Mouse (Mus musculus): ENCODE measurements at regions not wholly inside any gene's neighbourhood (a gene's known extent, or its start where the extent isn't known, plus 50 kb on each side); places are given as distances from the start of the nearest gene placed in this dataset.

GRCm38 (mm10) chr1:44388091-44388490 is 163.2 kb upstream of the Gulp1 start:
- no peaks in the 10 kb centered on the region for H3K4me1 ChIP-seq
- no peak for DNase-seq (ENCODE audit: low spot score)
- no peaks in the 10 kb centered on the region for H3K27me3 ChIP-seq (replicated peaks; ENCODE audit: low read depth, poor library complexity, severe bottlenecking)
- no peaks in the 10 kb centered on the region for H3K9me3 ChIP-seq
- no peaks in the 10 kb centered on the region for H3K36me3 ChIP-seq (replicated peaks)
- 75% methylated on average over 3 of the region's 3 CpGs for WGBS
- H3K4me3 ChIP-seq, result no peak overlapping the region
- H3K27ac ChIP-seq (replicated peaks), result no peak overlapping the region

- Histone ChIP-seq H3K4me1 (no peaks in the 10 kb centered on the region), H3K4me3 (no peak overlapping the region), H3K27ac (replicated peaks) (no peak overlapping the region), H3K27me3 (replicated peaks; ENCODE audit: low read depth, poor library complexity, severe bottlenecking) (no peaks in the 10 kb centered on the region), H3K36me3 (replicated peaks) (no peaks in the 10 kb centered on the region), H3K9me3 (no peaks in the 10 kb centered on the region)
- WGBS, result 93% methylated on average over 9 of the region's 9 CpGs
- no peak for DNase-seq (ENCODE audit: low spot score)
Observed at GRCm38 (mm10) chr1:44392141-44392540, 159.2 kb upstream of the Gulp1 start.

- H3K36me3 ChIP-seq (replicated peaks), result no peaks in the 10 kb centered on the region
- 47% methylated on average over 3 of the region's 3 CpGs for WGBS
- H3K4me1 ChIP-seq, result no peaks in the 10 kb centered on the region
- no peak overlapping the region for H3K27ac ChIP-seq (replicated peaks)
- H3K4me3 ChIP-seq, result no peak overlapping the region
- H3K9me3 ChIP-seq, result no peaks in the 10 kb centered on the region
- no peak for DNase-seq (ENCODE audit: low spot score)
- H3K27me3 ChIP-seq (replicated peaks; ENCODE audit: low read depth, poor library complexity, severe bottlenecking), result no peaks in the 10 kb centered on the region
Observed at GRCm38 (mm10) chr1:44395538-44395937, 155.8 kb upstream of the Gulp1 start.

- WGBS, result 57% methylated on average over 2 of the region's 2 CpGs
- Histone ChIP-seq H3K9me3 (no peaks in the 10 kb centered on the region), H3K4me1 (no peaks in the 10 kb centered on the region)
Observed at GRCm38 (mm10) chr1:44398066-44398465, 153.2 kb upstream of the Gulp1 start.

GRCm38 (mm10) chr1:44437822-44438221 is 113.5 kb upstream of the Gulp1 start:
- H3K27me3 ChIP-seq (replicated peaks; ENCODE audit: low read depth, poor library complexity, severe bottlenecking), result no peaks in the 10 kb centered on the region
- peak; percentile 9 for DNase-seq (ENCODE audit: low spot score)
- WGBS, result 86% methylated on average over 2 of the region's 2 CpGs

More at GRCm38 (mm10) chr1:44398066-44398465, 153.2 kb upstream of the Gulp1 start:
- Histone ChIP-seq H3K36me3 (replicated peaks) (no peaks in the 10 kb centered on the region), H3K4me3 (no peak overlapping the region), H3K27me3 (replicated peaks; ENCODE audit: low read depth, poor library complexity, severe bottlenecking) (no peaks in the 10 kb centered on the region), H3K27ac (replicated peaks) (no peak overlapping the region)
- no peak for DNase-seq (ENCODE audit: low spot score)

More at GRCm38 (mm10) chr1:44437822-44438221, 113.5 kb upstream of the Gulp1 start:
- no peak overlapping the region for H3K4me3 ChIP-seq
- no peak overlapping the region for H3K27ac ChIP-seq (replicated peaks)
- no peaks in the 10 kb centered on the region for H3K9me3 ChIP-seq
- no peaks in the 10 kb centered on the region for H3K36me3 ChIP-seq (replicated peaks)
- H3K4me1 ChIP-seq, result no peaks in the 10 kb centered on the region

All from embryonic facial prominence, embryonic 10.5 days (tissue).